Mouse (Mus musculus) inflammation-experienced regulatory T-cells, adult 6 months (primary cell): ENCODE data around the gene Nrros. TPM values are rescaled to one million over a fixed set of nuclear protein-coding genes. Genes with fewer than 3 reads are reported as not detected.
A peak's percentile ranks its signal among the peaks of the same experiment; 100 is the strongest.
"Not testable (repeated sequence)": the region's sequence is repeated elsewhere in the genome, so short reads cannot be mapped to it uniquely, and the experiment has no call there.

Experiments
- ATAC-seq: one replicate; pipeline ENCODE4 v1.8.0; 2017
- polyA plus RNA-seq, 3 experiments: library from polyadenylated mRNA; unstranded; fragments of 100-300 nt; shearing (Covaris generic); gene quantifications; one replicate each; pipeline ENCODE4 v1.2.1; 2017

Gene Nrros
- polyA plus RNA-seq, 3 experiments from 2014 or later = 42.7 to 71.0 (median 53.2) TPM

DNA sequence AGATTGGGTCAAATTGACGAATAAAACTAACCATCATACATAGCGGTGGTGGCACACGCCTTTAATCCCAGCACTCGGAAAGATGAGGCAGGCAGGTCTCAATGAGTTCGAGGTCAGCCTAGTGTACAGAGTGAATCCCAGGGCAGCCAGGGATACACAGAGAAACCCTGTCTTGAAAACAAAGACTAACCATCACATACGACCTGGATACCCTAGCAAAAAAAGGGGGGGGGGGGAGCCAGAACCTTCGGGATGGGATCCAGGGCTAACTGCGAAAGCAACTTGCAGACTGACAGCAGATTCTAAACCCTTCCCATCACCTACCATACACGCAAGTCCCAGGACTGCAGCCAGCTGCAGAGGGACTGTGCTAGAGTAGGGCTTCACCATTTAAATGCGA lies 51.0 kb downstream of the Nrros start:
- ATAC-seq = no peak

DNA sequence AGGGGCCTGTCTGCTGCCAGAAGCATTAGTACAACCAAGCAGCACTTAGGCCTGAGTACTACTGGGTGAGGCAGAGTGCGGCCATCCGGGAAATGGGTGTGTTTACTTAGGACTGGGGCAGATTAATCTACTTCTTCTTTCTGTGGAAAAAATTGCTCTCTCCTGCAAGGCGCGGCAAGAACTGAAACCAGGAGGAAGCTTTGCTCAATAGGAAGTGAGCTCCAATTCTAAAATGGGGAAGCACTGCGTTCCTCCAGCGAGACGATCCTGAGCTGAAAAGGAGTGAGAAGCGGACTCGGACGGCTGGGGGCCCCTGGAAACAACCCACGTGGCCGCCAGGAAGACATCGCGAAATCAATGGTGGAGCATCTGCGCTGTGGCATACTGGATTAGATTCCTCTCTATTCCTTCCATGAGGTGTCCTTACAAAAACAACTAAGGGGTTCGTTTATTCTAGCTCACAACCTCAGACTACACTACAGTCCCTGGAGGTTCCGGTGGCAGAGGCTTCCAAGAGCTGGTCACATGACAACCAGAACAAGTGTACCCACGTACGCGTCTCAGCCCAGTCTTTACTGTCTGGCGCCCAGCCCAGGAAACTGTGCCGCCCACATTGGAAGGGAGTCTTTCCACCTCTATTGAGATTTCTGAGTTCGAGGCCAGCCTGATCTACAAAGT lies 51.7 kb downstream of the Nrros start:
- ATAC-seq = peak; percentile 92

- no peak for ATAC-seq
Measured at GRCm38 (mm10) chr16:32110951-32111699, 54.3 kb downstream of the Nrros start.

DNA sequence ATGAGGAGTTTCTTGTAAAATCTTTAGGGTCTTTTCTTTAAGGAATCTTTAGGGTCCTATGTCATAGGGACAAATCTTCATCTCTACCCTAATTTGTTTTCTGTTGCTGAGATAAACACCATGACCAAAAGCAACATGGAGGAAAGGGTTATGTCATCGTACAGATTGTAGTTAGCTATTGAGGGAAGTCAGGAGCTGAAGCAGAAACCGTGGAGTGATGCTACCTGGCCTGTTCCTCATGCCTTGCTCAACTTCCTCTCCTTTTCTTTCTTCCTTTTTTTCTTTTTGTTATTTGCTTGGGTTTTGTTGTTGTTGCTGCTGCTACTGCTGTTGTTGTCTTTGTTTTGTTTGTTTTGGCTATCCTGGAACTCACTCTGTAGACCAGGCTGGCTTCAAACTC lies 56.8 kb downstream of the Nrros start:
- ATAC-seq = no peak

DNA sequence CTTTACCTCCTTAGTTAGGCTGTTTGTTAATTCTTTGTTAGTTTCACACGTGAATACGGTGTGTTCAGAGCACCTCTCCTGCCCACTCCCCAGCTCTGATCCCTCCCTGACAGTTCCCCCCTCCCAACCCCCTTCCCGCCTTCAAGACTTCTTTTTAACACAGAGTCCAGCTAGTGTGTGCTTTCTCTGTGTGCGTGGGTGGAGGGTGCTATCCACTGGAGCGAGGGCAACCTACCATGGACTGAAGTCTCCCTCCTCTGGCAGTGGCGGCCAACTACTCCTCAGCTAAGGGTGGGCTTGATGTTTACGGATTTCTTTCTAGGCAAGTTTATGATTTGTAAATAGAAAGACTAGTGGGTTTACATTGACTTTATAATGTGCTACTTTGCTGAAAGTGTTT lies 57.2 kb downstream of the Nrros start:
- ATAC-seq = peak; percentile 32

DNA sequence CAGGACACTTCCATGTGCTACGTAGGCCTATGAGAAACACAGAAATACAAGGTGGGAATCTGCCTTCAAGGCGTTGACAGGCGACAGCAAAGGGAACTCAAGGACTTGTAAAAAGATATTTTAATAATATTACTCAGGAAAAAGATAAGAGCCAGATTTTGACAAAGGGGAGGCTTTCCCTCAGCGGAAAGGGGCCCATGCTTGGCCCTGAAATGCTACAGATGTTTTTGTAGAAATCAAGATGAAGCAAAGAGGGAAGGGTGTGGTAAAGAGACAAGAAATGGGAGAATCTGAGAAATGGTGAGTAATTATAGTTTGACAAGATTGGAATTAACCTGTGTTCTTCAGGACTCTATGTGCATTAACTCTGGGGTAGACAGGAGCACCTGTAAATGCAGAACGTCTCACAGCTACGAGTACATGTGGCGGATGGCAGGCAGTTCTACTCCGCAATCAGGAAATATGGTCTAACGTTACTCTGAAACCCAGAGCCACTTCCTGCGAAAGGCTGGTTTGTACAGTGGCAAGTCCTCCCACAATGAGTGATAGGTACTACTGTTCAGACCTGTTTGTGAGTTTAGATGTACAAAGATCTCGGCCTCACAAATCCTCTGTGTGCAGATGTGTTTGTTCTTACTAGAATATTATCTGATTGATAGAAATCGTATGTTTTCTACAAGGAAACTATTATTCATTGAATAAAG lies 57.9 kb downstream of the Nrros start:
- ATAC-seq = peak; percentile 91

GRCm38 (mm10) chr16:32105698-32106097 lies 59.7 kb downstream of the Nrros start:
- no peak for ATAC-seq

- no peak for ATAC-seq
Measured at GRCm38 (mm10) chr16:32102295-32102694, 63.1 kb downstream of the Nrros start.

GRCm38 (mm10) chr16:32099638-32100150 lies 65.7 kb downstream of the Nrros start, which contains the start of the genes Pigx and Cep19:
Pigx (minus strand) TSS chr16:32099740.
Cep19 (plus strand) TSS chr16:32099800.
- peak; percentile 94 for ATAC-seq

- ATAC-seq = peak; percentile 29
Measured at GRCm38 (mm10) chr16:32098897-32099637, 66.3 kb downstream of the Nrros start.

GRCm38 (mm10) chr16:32097757-32098156 lies 67.6 kb downstream of the Nrros start:
- not testable (repeated sequence) for ATAC-seq

Other genes starting within 250 kb of the Nrros start
- gene Pigz, start 231.7 kb downstream of the Nrros start, polyA plus RNA-seq = under 1 TPM in 1 of 3 experiments, not detected in 2; 0.36 TPM
- gene 0610012G03Rik, start 217.1 kb downstream of the Nrros start, polyA plus RNA-seq = 10 to 100 TPM in 1 of 3 experiments, 1 to 10 TPM in 1, under 1 TPM in 1; 0.54 to 12.2 (median 3.0) TPM
- 10 to 100 TPM; 27.3 to 45.9 (median 35.4) TPM for gene Ncbp2, start 217.1 kb downstream of the Nrros start, polyA plus RNA-seq
- 10 to 100 TPM; 11.1 to 12.7 (median 12.3) TPM for gene Senp5, start 162.3 kb downstream of the Nrros start, polyA plus RNA-seq
- 10 to 100 TPM; 60.2 to 67.4 (median 63.4) TPM for gene Pak2, start 86.3 kb downstream of the Nrros start, polyA plus RNA-seq
- 100 to 1,000 TPM; 117 to 133 (median 130) TPM for gene Pigx, start 65.9 kb downstream of the Nrros start, polyA plus RNA-seq
- gene Cep19, start 65.8 kb downstream of the Nrros start, polyA plus RNA-seq = 10 to 100 TPM; 32.4 to 45.8 (median 43.7) TPM
- under 1 TPM in 2 of 3 experiments, not detected in 1; 0.38 to 0.63 TPM for gene Bex6, start 14.2 kb upstream of the Nrros start, polyA plus RNA-seq
- gene Fbxo45, start 81.6 kb upstream of the Nrros start, polyA plus RNA-seq = 1 to 10 TPM; 5.1 to 5.7 (median 5.5) TPM
- gene Wdr53, start 81.6 kb upstream of the Nrros start, polyA plus RNA-seq = 10 to 100 TPM; 16.3 to 19.8 (median 16.7) TPM
- gene Smco1, start 105.9 kb upstream of the Nrros start, polyA plus RNA-seq = not detected
- 10 to 100 TPM in 2 of 3 experiments, 1 to 10 TPM in 1; 7.9 to 11.2 (median 10.6) TPM for gene Rnf168, start 111.9 kb upstream of the Nrros start, polyA plus RNA-seq
- 10 to 100 TPM; 10.3 to 21.6 (median 16.3) TPM for gene Ubxn7, start 166.7 kb upstream of the Nrros start, polyA plus RNA-seq
- not detected for gene Tm4sf19, start 234.9 kb upstream of the Nrros start, polyA plus RNA-seq